Mouse (Mus musculus): ENCODE measurements around the gene Ltbp4.

The Ltbp4 gene

GRCm38 (mm10) chr7:27257046-27257851 is 80.2 kb downstream of the Ltbp4 start:
- peak; percentile 59 for DNase-seq

GRCm38 (mm10) chr7:27255721-27256120 is 81.8 kb downstream of the Ltbp4 start:
- peak; percentile 24 for DNase-seq

All from embryo, embryonic 11 days (tissue).